Mouse (Mus musculus) intestine, embryonic 14.5 days (tissue): Measurements from ENCODE around the gene St3gal3. TPM values are rescaled to one million over a fixed set of nuclear protein-coding genes. Genes with fewer than 3 reads are reported as not detected.

Experiments
- ATAC-seq: fragments of 200-750 bp; cut with Nextera tagmentation; replicated peaks from 2 replicates; pipeline ENCODE4 v1.8.0; 2017; ENCODE audit warnings: low read depth, moderate number of reproducible peaks, moderate TSS enrichment, moderate library complexity; ENCODE audit not compliant: low FRiP score, low TSS enrichment
- DNase-seq: peaks from one replicate; pipeline ENCODE4 v3.0.0-alpha.2; 2018; ENCODE audit warnings: low spot score
- H3K27ac ChIP-seq: fragments of 300-500 bp; sonication (generic); 2 replicates; pipeline ENCODE4 v1.5.1; 2014; ENCODE audit warnings: low read depth, mild to moderate bottlenecking, control low read depth
- H3K27me3 ChIP-seq: fragments of 300-500 bp; sonication (generic); replicated peaks from 2 replicates; pipeline ENCODE4 v1.6.1; 2014; ENCODE audit warnings: low read length, control low read depth; ENCODE audit not compliant: control insufficient read depth, insufficient read depth
- H3K36me3 ChIP-seq: fragments of 300-500 bp; sonication (generic); 2 replicates; pipeline ENCODE4 v1.6.1; 2014; ENCODE audit warnings: low read length, control low read depth; ENCODE audit not compliant: control insufficient read depth, insufficient read depth
- H3K4me1 ChIP-seq: fragments of 300-500 bp; sonication (generic); replicated peaks from 2 replicates; pipeline ENCODE4 v1.6.1; 2014; ENCODE audit warnings: low read length, control low read depth, mixed read lengths; ENCODE audit not compliant: control insufficient read depth, insufficient read depth
- H3K4me2 ChIP-seq: fragments of 300-500 bp; sonication (generic); 2 replicates; pipeline ENCODE4 v1.6.1; 2014; ENCODE audit warnings: low read length
- H3K4me3 ChIP-seq: fragments of 300-500 bp; sonication (generic); 2 replicates; pipeline ENCODE4 v1.5.1; 2014; ENCODE audit warnings: low read depth, low read length, control low read depth, mixed read lengths
- H3K9ac ChIP-seq: fragments of 300-500 bp; sonication (generic); 2 replicates; pipeline ENCODE4 v1.6.1; 2014; ENCODE audit warnings: mild to moderate bottlenecking, low read length
- H3K9me3 ChIP-seq: fragments of 300-500 bp; sonication (generic); 2 replicates; pipeline ENCODE4 v1.6.1; 2016; ENCODE audit warnings: low read length, control low read depth; ENCODE audit not compliant: control insufficient read depth
- WGBS: fragments of 180-500 bp; shearing (Covaris S2); extraction: QIAGEN DNeasy Blood & Tissue Kit; methylation state at CpG from one replicate; pipeline ENCODE4 v1.1.7; 2014; 5-methylcytosine and 5-hydroxymethylcytosine counted together
- polyA plus RNA-seq: library from polyadenylated mRNA; unstranded; fragments of >200 nt; fragmentation: Nextera tagmentation; extraction: Ambion mirVana; gene quantifications from 2 replicates; pipeline ENCODE4 v1.2.1, GENCODE M21; 2014

The St3gal3 gene
- polyA plus RNA-seq, 1 experiment from 2014 or later: 4.7 TPM

GRCm38 (mm10) chr4:117992872-117993271 is 141.8 kb downstream of the St3gal3 start:
- Histone ChIP-seq H3K36me3 (no peaks in the 10 kb centered on the region), H3K9me3 (no peaks in the 10 kb centered on the region), H3K27ac (no peak overlapping the region), H3K4me1 (peaks cover 12% of the 10 kb centered on the region), H3K4me3 (no peak overlapping the region), H3K4me2 (no peak overlapping the region), H3K27me3 (no peaks in the 10 kb centered on the region), H3K9ac (no peak overlapping the region)
- no peak for DNase-seq
- 79% methylated on average over 7 of the region's 7 CpGs for WGBS
- ATAC-seq: no peak

DNA sequence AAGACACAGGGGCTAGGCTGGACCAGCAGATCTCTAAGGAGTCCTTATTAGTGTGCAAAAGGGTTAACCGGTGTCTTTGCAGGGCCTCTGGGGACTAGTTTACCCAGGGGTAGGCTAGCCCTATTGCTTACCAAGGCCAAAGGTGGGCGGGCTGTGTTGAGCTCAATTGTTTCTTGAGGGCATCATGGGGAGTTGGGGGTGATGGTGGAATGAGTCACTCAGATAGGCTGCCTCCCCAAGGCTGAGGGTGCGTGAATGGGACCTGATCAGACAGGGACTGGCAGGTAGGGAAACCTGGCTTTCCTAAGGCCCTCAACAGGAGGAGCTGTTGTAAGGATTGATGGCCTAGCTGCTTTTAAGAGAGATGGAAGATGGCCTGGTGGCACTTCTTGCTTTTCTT is 142.7 kb downstream of the St3gal3 start:
- Histone ChIP-seq H3K9ac (no peak overlapping the region), H3K27ac (no peak overlapping the region), H3K4me3 (no peak overlapping the region), H3K9me3 (no peaks in the 10 kb centered on the region), H3K36me3 (no peaks in the 10 kb centered on the region), H3K4me2 (no peak overlapping the region), H3K4me1 (peaks cover 4% of the 10 kb centered on the region), H3K27me3 (no peaks in the 10 kb centered on the region)
- 97% methylated on average over 3 of the region's 3 CpGs for WGBS
- DNase-seq: no peak
- ATAC-seq: no peak

- H3K27ac ChIP-seq: no peak overlapping the region
- ATAC-seq (no peak), DNase-seq (no peak)
- H3K9ac ChIP-seq: no peak overlapping the region
- 86% methylated on average over 8 of the region's 8 CpGs for WGBS
- no peaks in the 10 kb centered on the region for H3K36me3 ChIP-seq
- H3K27me3 ChIP-seq: no peaks in the 10 kb centered on the region
- peaks cover 5% of the 10 kb centered on the region for H3K4me1 ChIP-seq
- no peak overlapping the region for H3K4me2 ChIP-seq
- H3K9me3 ChIP-seq: no peaks in the 10 kb centered on the region
- H3K4me3 ChIP-seq: no peak overlapping the region
Measured at GRCm38 (mm10) chr4:117991055-117991627, 143.6 kb downstream of the St3gal3 start.

GRCm38 (mm10) chr4:117990571-117990970 is 144.1 kb downstream of the St3gal3 start:
- Histone ChIP-seq H3K27me3 (no peaks in the 10 kb centered on the region), H3K9me3 (no peaks in the 10 kb centered on the region), H3K9ac (no peak overlapping the region), H3K4me1 (peaks cover 8% of the 10 kb centered on the region), H3K4me3 (no peak overlapping the region), H3K4me2 (no peak overlapping the region), H3K36me3 (no peaks in the 10 kb centered on the region), H3K27ac (no peak overlapping the region)
- WGBS: 63% methylated on average over 3 of the region's 3 CpGs
- DNase-seq (no peak), ATAC-seq (no peak)

DNA sequence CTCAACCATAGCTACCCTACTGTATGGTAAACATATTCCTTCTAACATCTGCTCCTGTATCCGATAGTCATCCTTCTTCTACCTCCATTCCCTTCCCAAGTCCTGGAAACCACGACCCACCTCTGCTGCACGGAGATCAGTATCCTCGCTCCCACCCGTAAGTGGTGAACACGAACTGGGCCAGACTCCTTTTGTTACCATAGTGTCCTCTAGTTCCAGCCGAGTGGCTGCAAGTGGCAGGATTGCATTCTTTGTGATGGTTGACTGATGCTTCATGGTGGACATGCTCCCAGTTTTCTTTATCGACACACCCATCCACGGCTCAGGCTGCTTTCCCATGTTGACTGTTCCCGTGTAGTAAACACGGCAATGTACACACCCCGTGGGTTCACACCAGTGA is 144.9 kb downstream of the St3gal3 start:
- no peak overlapping the region for H3K4me3 ChIP-seq
- no peak overlapping the region for H3K9ac ChIP-seq
- no peak for ATAC-seq
- H3K4me1 ChIP-seq: peaks cover 10% of the 10 kb centered on the region
- H3K4me2 ChIP-seq: no peak overlapping the region
- no peaks in the 10 kb centered on the region for H3K36me3 ChIP-seq
- no peaks in the 10 kb centered on the region for H3K9me3 ChIP-seq
- no peak for DNase-seq
- H3K27ac ChIP-seq: no peak overlapping the region
- 91% methylated on average over 12 of the region's 12 CpGs for WGBS
- H3K27me3 ChIP-seq: no peaks in the 10 kb centered on the region

DNA sequence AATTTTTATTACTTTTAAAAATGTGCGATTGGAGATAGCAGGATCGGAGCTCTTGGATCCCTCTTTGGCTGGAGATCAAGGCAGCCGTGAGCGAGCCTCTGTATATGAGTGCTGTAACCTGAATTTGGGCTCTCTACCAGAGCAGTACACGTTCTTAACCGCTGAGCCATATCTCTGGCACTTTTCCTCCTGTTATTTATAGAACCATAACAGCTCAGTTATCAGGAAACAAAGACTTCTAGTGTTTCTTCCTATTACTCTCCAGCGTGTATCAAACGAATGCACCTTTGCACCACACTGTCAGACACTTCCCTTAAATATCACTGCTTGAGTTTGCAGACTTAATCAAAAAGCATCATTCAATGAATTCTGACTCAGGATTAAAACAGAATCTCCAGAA is 147.9 kb downstream of the St3gal3 start:
- DNase-seq: no peak
- no peaks in the 10 kb centered on the region for H3K27me3 ChIP-seq
- H3K4me3 ChIP-seq: no peak overlapping the region
- H3K9me3 ChIP-seq: no peaks in the 10 kb centered on the region
- WGBS: 54% methylated on average over 8 of the region's 8 CpGs
- ATAC-seq: no peak
- H3K27ac ChIP-seq: no peak overlapping the region
- H3K4me2 ChIP-seq: no peak overlapping the region
- peaks cover 15% of the 10 kb centered on the region for H3K4me1 ChIP-seq
- H3K9ac ChIP-seq: no peak overlapping the region
- H3K36me3 ChIP-seq: no peaks in the 10 kb centered on the region

GRCm38 (mm10) chr4:117984993-117985587 is 149.6 kb downstream of the St3gal3 start:
- whole genome bisulfite sequencing: 53% methylated on average over 8 of the region's 8 CpGs

DNA sequence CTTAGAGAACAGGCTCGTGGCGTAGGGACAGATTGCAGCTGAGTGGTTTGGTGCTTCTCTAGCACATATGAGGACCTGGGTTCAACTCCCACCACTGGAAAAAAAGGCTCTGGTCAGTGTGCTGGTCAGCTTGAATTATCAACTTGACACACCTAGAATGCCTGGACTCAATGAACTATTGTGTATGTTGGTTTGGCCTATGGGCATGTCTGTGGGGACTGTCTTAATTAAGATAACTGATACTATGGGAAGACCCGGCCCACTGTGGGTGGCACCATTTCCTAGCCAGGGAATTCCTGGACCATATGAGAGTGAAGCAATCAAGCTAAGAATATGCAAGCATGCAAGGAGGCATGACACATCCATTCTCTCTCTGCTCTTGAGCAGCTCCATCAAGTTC is 150.5 kb downstream of the St3gal3 start:
- Histone ChIP-seq H3K27ac (peak overlapping the region; percentile 72; the same call in 1 of the 2 replicates), H3K9ac (no peak overlapping the region), H3K4me2 (no peak overlapping the region), H3K27me3 (no peaks in the 10 kb centered on the region), H3K9me3 (no peaks in the 10 kb centered on the region), H3K36me3 (no peaks in the 10 kb centered on the region), H3K4me1 (peaks cover 15% of the 10 kb centered on the region), H3K4me3 (no peak overlapping the region)
- 95% methylated on average over 3 of the region's 3 CpGs for WGBS
- ATAC-seq: no peak
- DNase-seq: no peak

More at GRCm38 (mm10) chr4:117984993-117985587, 149.6 kb downstream of the St3gal3 start:
- DNase-seq (no peak), ATAC-seq (no peak)
- Histone ChIP-seq H3K9ac (no peak overlapping the region), H3K27me3 (no peaks in the 10 kb centered on the region), H3K4me3 (no peak overlapping the region), H3K4me1 (peaks cover 15% of the 10 kb centered on the region), H3K27ac (peak overlapping the region; percentile 74), H3K36me3 (no peaks in the 10 kb centered on the region), H3K9me3 (no peaks in the 10 kb centered on the region), H3K4me2 (no peak overlapping the region)

GRCm38 (mm10) chr4:117982706-117983105 is 152.0 kb downstream of the St3gal3 start:
- Histone ChIP-seq H3K27me3 (no peaks in the 10 kb centered on the region), H3K4me3 (no peak overlapping the region), H3K4me2 (no peak overlapping the region), H3K9ac (no peak overlapping the region), H3K9me3 (no peaks in the 10 kb centered on the region), H3K4me1 (peaks cover 15% of the 10 kb centered on the region), H3K27ac (no peak overlapping the region), H3K36me3 (no peaks in the 10 kb centered on the region)
- WGBS: 67% methylated on average over 7 of the region's 7 CpGs
- no peak for ATAC-seq
- no peak for DNase-seq
